Mouse (Mus musculus): Measurements from ENCODE around the gene Golph3l. TPM values are rescaled to one million over a fixed set of nuclear protein-coding genes. Genes with fewer than 3 reads are reported as not detected.
A peak's percentile ranks its signal among the peaks of the same experiment; 100 is the strongest.

Golph3l gene
- total and polyA plus RNA-seq, 2 experiments from 2014 or later = 17.3 to 19.3 TPM

GRCm38 (mm10) chr3:95648016-95648415 lies 59.3 kb downstream of the Golph3l start:
- Histone ChIP-seq H3K27ac (no peak overlapping the region), H3K9ac (replicated peaks; ENCODE audit: low read length) (no peak overlapping the region), H3K9me3 (ENCODE audit: low read length) (no peaks in the 10 kb centered on the region), H3K36me3 (ENCODE audit: insufficient read depth, low read length) (no peaks in the 10 kb centered on the region), H3K4me2 (ENCODE audit: low read depth, low read length) (no peak overlapping the region), H3K4me3 (ENCODE audit: low read length) (no peak overlapping the region), H3K4me1 (ENCODE audit: insufficient read depth, low read length) (no peaks in the 10 kb centered on the region), H3K27me3 (ENCODE audit: insufficient read depth, low read length) (no peaks in the 10 kb centered on the region)
- 95% methylated on average over 5 of the region's 5 CpGs for WGBS
- TF ChIP-seq CTCF (IDR thresholded peaks at IDR 0.05; ENCODE audit: low read depth) = no peak
- ATAC-seq (no peak), DNase-seq (ENCODE audit: low spot score) (no peak)

- DNase-seq (ENCODE audit: low spot score) (no peak), ATAC-seq (no peak)
- Histone ChIP-seq H3K9ac (replicated peaks; ENCODE audit: low read length) (no peak overlapping the region), H3K36me3 (ENCODE audit: insufficient read depth, low read length) (no peaks in the 10 kb centered on the region), H3K4me3 (ENCODE audit: low read length) (no peak overlapping the region), H3K4me2 (ENCODE audit: low read depth, low read length) (no peak overlapping the region), H3K4me1 (ENCODE audit: insufficient read depth, low read length) (no peaks in the 10 kb centered on the region), H3K27me3 (ENCODE audit: insufficient read depth, low read length) (no peaks in the 10 kb centered on the region), H3K27ac (peak overlapping the region; percentile 26; the same call in 1 of the 2 replicates), H3K9me3 (ENCODE audit: low read length) (no peaks in the 10 kb centered on the region)
- 75% methylated on average over 6 of the region's 6 CpGs for WGBS
- no peak for TF ChIP-seq CTCF (IDR thresholded peaks at IDR 0.05; ENCODE audit: low read depth)
These were observed 61.7 kb downstream of the Golph3l start for GRCm38 (mm10) chr3:95650276-95651032.

GRCm38 (mm10) chr3:95651033-95651373 lies 62.3 kb downstream of the Golph3l start:
- Histone ChIP-seq H3K36me3 (ENCODE audit: insufficient read depth, low read length) (no peaks in the 10 kb centered on the region), H3K4me3 (ENCODE audit: low read length) (no peak overlapping the region), H3K4me2 (ENCODE audit: low read depth, low read length) (no peak overlapping the region), H3K27me3 (ENCODE audit: insufficient read depth, low read length) (no peaks in the 10 kb centered on the region), H3K27ac (peak overlapping the region; percentile 26; the same call in 1 of the 2 replicates), H3K9ac (replicated peaks; ENCODE audit: low read length) (no peak overlapping the region), H3K9me3 (ENCODE audit: low read length) (no peaks in the 10 kb centered on the region), H3K4me1 (ENCODE audit: insufficient read depth, low read length) (no peaks in the 10 kb centered on the region)
- WGBS = 87% methylated on average over 3 of the region's 3 CpGs
- no peak for TF ChIP-seq CTCF (IDR thresholded peaks at IDR 0.05; ENCODE audit: low read depth)
- no peak for DNase-seq (ENCODE audit: low spot score)
- no peak for ATAC-seq

GRCm38 (mm10) chr3:95651391-95652203 lies 62.9 kb downstream of the Golph3l start:
- TF ChIP-seq CTCF (IDR thresholded peaks at IDR 0.05; ENCODE audit: low read depth) = no peak
- no peaks in the 10 kb centered on the region for H3K9me3 ChIP-seq (ENCODE audit: low read length)
- no peaks in the 10 kb centered on the region for H3K36me3 ChIP-seq (ENCODE audit: insufficient read depth, low read length)
- no peak for ATAC-seq
- H3K27ac ChIP-seq = no peak overlapping the region
- H3K4me3 ChIP-seq (ENCODE audit: low read length) = no peak overlapping the region
- WGBS = 90% methylated on average over 16 of the region's 16 CpGs
- no peak for DNase-seq (ENCODE audit: low spot score)
- no peaks in the 10 kb centered on the region for H3K27me3 ChIP-seq (ENCODE audit: insufficient read depth, low read length)
- H3K9ac ChIP-seq (replicated peaks; ENCODE audit: low read length) = no peak overlapping the region
- no peaks in the 10 kb centered on the region for H3K4me1 ChIP-seq (ENCODE audit: insufficient read depth, low read length)
- H3K4me2 ChIP-seq (ENCODE audit: low read depth, low read length) = no peak overlapping the region

- no peak for ATAC-seq
- H3K27me3 ChIP-seq (ENCODE audit: insufficient read depth, low read length) = no peaks in the 10 kb centered on the region
- no peak overlapping the region for H3K9ac ChIP-seq (replicated peaks; ENCODE audit: low read length)
- H3K4me2 ChIP-seq (ENCODE audit: low read depth, low read length) = no peak overlapping the region
- H3K36me3 ChIP-seq (ENCODE audit: insufficient read depth, low read length) = no peaks in the 10 kb centered on the region
- H3K27ac ChIP-seq = no peak overlapping the region
- no peak for TF ChIP-seq CTCF (IDR thresholded peaks at IDR 0.05; ENCODE audit: low read depth)
- 57% methylated on average over 7 of the region's 7 CpGs for WGBS
- H3K9me3 ChIP-seq (ENCODE audit: low read length) = no peaks in the 10 kb centered on the region
- no peak for DNase-seq (ENCODE audit: low spot score)
- H3K4me1 ChIP-seq (ENCODE audit: insufficient read depth, low read length) = no peaks in the 10 kb centered on the region
- no peak overlapping the region for H3K4me3 ChIP-seq (ENCODE audit: low read length)
These were observed 63.6 kb downstream of the Golph3l start for GRCm38 (mm10) chr3:95652204-95652811.

GRCm38 (mm10) chr3:95652871-95653270 lies 64.1 kb downstream of the Golph3l start:
- H3K9ac ChIP-seq (replicated peaks; ENCODE audit: low read length) = no peak overlapping the region
- no peaks in the 10 kb centered on the region for H3K4me1 ChIP-seq (ENCODE audit: insufficient read depth, low read length)
- TF ChIP-seq CTCF (IDR thresholded peaks at IDR 0.05; ENCODE audit: low read depth) = no peak
- H3K4me2 ChIP-seq (ENCODE audit: low read depth, low read length) = no peak overlapping the region
- 26% methylated on average over 6 of the region's 6 CpGs for WGBS
- H3K9me3 ChIP-seq (ENCODE audit: low read length) = no peaks in the 10 kb centered on the region
- ATAC-seq (no peak), DNase-seq (ENCODE audit: low spot score) (no peak)
- no peaks in the 10 kb centered on the region for H3K36me3 ChIP-seq (ENCODE audit: insufficient read depth, low read length)
- no peak overlapping the region for H3K4me3 ChIP-seq (ENCODE audit: low read length)
- H3K27ac ChIP-seq = no peak overlapping the region
- no peaks in the 10 kb centered on the region for H3K27me3 ChIP-seq (ENCODE audit: insufficient read depth, low read length)
